In the genomic region with DNA sequence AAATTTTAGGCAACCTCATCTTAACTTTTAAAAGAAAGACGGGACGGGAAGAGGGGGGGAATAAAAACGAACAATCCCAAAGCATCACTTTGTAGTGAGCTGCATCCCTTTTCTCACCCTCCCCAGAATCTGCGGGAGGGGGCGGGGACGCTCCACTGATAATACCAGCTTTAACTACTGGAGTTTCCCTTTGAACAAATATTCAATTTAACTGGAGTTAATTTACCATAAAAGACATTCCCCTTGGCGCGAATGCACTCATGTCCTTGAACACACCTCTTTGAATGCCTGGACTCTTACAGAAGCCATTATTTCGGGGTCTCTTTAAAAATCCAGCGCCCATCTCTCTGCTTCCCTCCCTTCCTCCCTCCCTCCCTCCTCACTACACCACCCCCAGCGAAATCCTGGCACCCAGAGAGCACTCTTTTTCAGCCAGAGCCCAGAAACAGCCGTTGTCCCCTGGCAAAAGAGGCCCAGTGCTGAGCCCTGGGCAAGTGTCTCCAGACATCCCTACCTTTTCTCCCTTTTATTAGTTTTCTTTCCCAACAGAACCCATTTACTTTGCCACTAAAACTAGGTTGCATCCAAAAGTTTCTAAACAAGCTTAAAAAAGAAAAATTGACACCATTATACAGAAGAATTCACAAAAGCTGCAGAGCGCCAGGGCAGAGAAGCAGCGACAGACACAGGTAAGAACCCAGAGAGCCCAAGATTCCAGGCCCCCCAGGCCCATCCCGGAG, we compare ENCODE assay signal across 8 mouse cellular contexts.
DNase-seq lines count a peak whose midpoint lies in the region; ATAC-seq lines count a peak whose summit lies in the region.

No protein-coding gene starts in this region.

- peaks cover 0 to 24% of the 10 kb centered on the region in 2 experiments for H3K4me1 ChIP-seq in heart, embryonic 14.5 days (ENCODE audit: control insufficient read depth in 2 of 2, insufficient read depth in 2 of 2, low read length in 2 of 2)
- peaks cover 60% of the 10 kb centered on the region for H3K4me1 ChIP-seq in limb, embryonic 10.5 days
- H3K4me1 ChIP-seq in neural tube, embryonic 11.5 days (ENCODE audit: control insufficient read depth, insufficient read depth, low read length) = peaks cover 48% of the 10 kb centered on the region

- H3K36me3 ChIP-seq in heart, embryonic 14.5 days (ENCODE audit: control insufficient read depth, insufficient read depth, low read length) = no peaks in the 10 kb centered on the region
- no peaks in the 10 kb centered on the region for H3K36me3 ChIP-seq in limb, embryonic 10.5 days
- H3K36me3 ChIP-seq in neural tube, embryonic 11.5 days (ENCODE audit: control insufficient read depth, insufficient read depth, low read length) = no peaks in the 10 kb centered on the region

- no peaks in the 10 kb centered on the region for H3K27me3 ChIP-seq in heart, embryonic 14.5 days (ENCODE audit: control insufficient read depth, insufficient read depth, low read length)
- H3K27me3 ChIP-seq in limb, embryonic 10.5 days (ENCODE audit: low read depth, poor library complexity, severe bottlenecking) = no peaks in the 10 kb centered on the region
- no peaks in the 10 kb centered on the region for H3K27me3 ChIP-seq in neural tube, embryonic 11.5 days (ENCODE audit: control insufficient read depth, insufficient read depth, low read length)

- H3K9me3 ChIP-seq in heart, embryonic 14.5 days (ENCODE audit: control insufficient read depth, low read length) = no peaks in the 10 kb centered on the region
- no peaks in the 10 kb centered on the region for H3K9me3 ChIP-seq in limb, embryonic 10.5 days (replicated peaks)
- H3K9me3 ChIP-seq in neural tube, embryonic 11.5 days (ENCODE audit: control insufficient read depth, low read length) = no peaks in the 10 kb centered on the region

- ATAC-seq in heart, embryonic 14.5 days (ENCODE audit: insufficient number of reproducible peaks, insufficient read depth, low FRiP score, low read depth) = no peak
- ATAC-seq in neural tube, embryonic 11.5 days (ENCODE audit: insufficient read depth, low FRiP score, low TSS enrichment) = no peak
- ATAC-seq in granulocyte monocyte progenitor cell, adult 5-6 weeks (replicated peaks; ENCODE audit: poor library complexity, severe bottlenecking) = no peak
- ATAC-seq in erythroid progenitor cell, adult 5-6 weeks (replicated peaks; ENCODE audit: low FRiP score, poor library complexity, severe bottlenecking) = no peak

- peak overlapping the region; percentile 100 for H3K27ac ChIP-seq in heart, embryonic 14.5 days (replicated peaks in 1 of 2; ENCODE audit: control insufficient read depth in 1 of 2, insufficient read depth in 1 of 2, low read depth in 2 of 2, low read length in 2 of 2)
- peak overlapping the region; percentile 100 for H3K27ac ChIP-seq in limb, embryonic 10.5 days
- peak overlapping the region; percentile 98 for H3K27ac ChIP-seq in neural tube, embryonic 11.5 days (ENCODE audit: low read depth, low read length)

- H3K4me2 ChIP-seq in heart, embryonic 14.5 days (ENCODE audit: low read length) = peak overlapping the region; percentile 97
- peak overlapping the region; percentile 93 for H3K4me2 ChIP-seq in neural tube, embryonic 11.5 days (ENCODE audit: low read depth)

- H3K9ac ChIP-seq in heart, embryonic 14.5 days (ENCODE audit: low read length) = peak overlapping the region; percentile 100
- peak overlapping the region; percentile 93 for H3K9ac ChIP-seq in neural tube, embryonic 11.5 days (ENCODE audit: low read length)

- peak; percentile 57 to 73 for DNase-seq in layer of hippocampus, postnatal 10 days (ENCODE audit: low spot score in 2 of 2)
- DNase-seq in layer of hippocampus, adult 8-10 months (ENCODE audit: low spot score in 2 of 2) = no peak
- DNase-seq in cerebellum, postnatal 36 days = peak; percentile 43 to 49
- peak; percentile 48 for DNase-seq in limb, embryonic 10.5 days (ENCODE audit: low spot score)
- peak; percentile 27 for DNase-seq in neural tube, embryonic 11.5 days (ENCODE audit: low spot score)

- WGBS in heart, embryonic 14.5 days = 4% methylated on average over 15 of the region's 15 CpGs
- 5% methylated on average over 15 of the region's 15 CpGs for WGBS in limb, embryonic 10.5 days
- whole genome bisulfite sequencing in neural tube, embryonic 11.5 days = 4% methylated on average over 15 of the region's 15 CpGs

- peak overlapping the region; percentile 93 to 96 for H3K4me3 ChIP-seq in heart, embryonic 14.5 days (ENCODE audit: control insufficient read depth in 1 of 2, insufficient read depth in 1 of 2, low read depth in 1 of 2, low read length in 2 of 2)
- H3K4me3 ChIP-seq in limb, embryonic 10.5 days = peak overlapping the region; percentile 86
- H3K4me3 ChIP-seq in neural tube, embryonic 11.5 days (ENCODE audit: low read depth, low read length) = peak overlapping the region; percentile 85

Comparison
In these comparisons a context has a peak if more than half of its experiments do, and no peak if none do; other contexts are left out.
1. DNase-seq: peak in layer of hippocampus, postnatal 10 days (2 of 2), cerebellum, postnatal 36 days (2 of 2), limb, embryonic 10.5 days (single experiment) and neural tube, embryonic 11.5 days (single experiment); none in layer of hippocampus, adult 8-10 months (0 of 2).
2. Peak in every context shown above with its lines, with median percentiles within 50 percentile points of each other: H3K27ac ChIP-seq and H3K4me3 ChIP-seq.